10 mouse cellular contexts compared by ENCODE assay signal in genomic region chr10:22159131-22159561, GRCm38 (mm10). TPM values are rescaled to one million over a fixed set of nuclear protein-coding genes. Genes with fewer than 3 reads are reported as not detected.
DNase-seq lines count a peak whose midpoint lies in the region; ATAC-seq lines count a peak whose summit lies in the region.
"Had no signal": no experiment of that assay in that cellular context is flagged by ENCODE, and none has a peak within 500 bp of the region (broad histone marks: within the 10 kb centered on the region; RNA-seq: fewer than 3 reads in every experiment).

No protein-coding gene starts in this region.

- H3K4me3 ChIP-seq in forebrain, embryonic 10.5 days: peak overlapping the region; percentile 53
- H3K4me3 ChIP-seq in forebrain, embryonic 16.5 days (replicated peaks; ENCODE audit: low read length): no peak overlapping the region
- peak overlapping the region; percentile 41 for H3K4me3 ChIP-seq in limb, embryonic 15.5 days

- peaks cover 92% of the 10 kb centered on the region for H3K27me3 ChIP-seq in forebrain, embryonic 10.5 days (ENCODE audit: poor library complexity, severe bottlenecking)
- peaks cover 38% of the 10 kb centered on the region for H3K27me3 ChIP-seq in forebrain, embryonic 16.5 days (replicated peaks; ENCODE audit: control insufficient read depth, insufficient read depth, low read length)
- peaks cover 66% of the 10 kb centered on the region for H3K27me3 ChIP-seq in limb, embryonic 15.5 days

- no peak for ATAC-seq in forebrain, embryonic 16.5 days
- no peak for ATAC-seq in limb, embryonic 15.5 days (ENCODE audit: insufficient number of reproducible peaks, low FRiP score, low TSS enrichment, low read depth)

- H3K4me2 ChIP-seq in forebrain, embryonic 16.5 days (ENCODE audit: low read length): no peak overlapping the region
- peak overlapping the region; percentile 65 for H3K4me2 ChIP-seq in limb, embryonic 15.5 days

- DNase-seq in forebrain, embryonic 10.5 days (ENCODE audit: extremely low spot score, low spot score): no peak
- peak; percentile 9 for DNase-seq in ovary, postnatal 36 days (ENCODE audit: low spot score)
- no peak for DNase-seq in ovary, postnatal 10 days (ENCODE audit: low spot score)
- DNase-seq in right cerebral cortex, postnatal 25 days: no peak
- no peak for DNase-seq in cerebellum, adult 11 months
- DNase-seq in left cerebral cortex, adult 8-10 months (ENCODE audit: low spot score in 2 of 2): no peak
- DNase-seq: spleen, adult 18-20 months had no signal

- no peak overlapping the region for H3K27ac ChIP-seq in forebrain, embryonic 10.5 days
- no peak overlapping the region for H3K27ac ChIP-seq in forebrain, embryonic 16.5 days (ENCODE audit: low read length)
- H3K27ac ChIP-seq in limb, embryonic 15.5 days: no peak overlapping the region

- H3K9ac ChIP-seq in forebrain, embryonic 16.5 days (replicated peaks; ENCODE audit: low read depth, low read length): no peak overlapping the region
- no peak overlapping the region for H3K9ac ChIP-seq in limb, embryonic 15.5 days

- H3K4me1 ChIP-seq in forebrain, embryonic 10.5 days: peaks cover 22% of the 10 kb centered on the region
- H3K4me1 ChIP-seq in forebrain, embryonic 16.5 days (replicated peaks; ENCODE audit: control insufficient read depth, insufficient read depth, low read length): peaks cover 9% of the 10 kb centered on the region; the same call in 1 of the 2 replicates
- peaks cover 18% of the 10 kb centered on the region for H3K4me1 ChIP-seq in limb, embryonic 15.5 days

- no peaks in the 10 kb centered on the region for H3K36me3 ChIP-seq in forebrain, embryonic 10.5 days (replicated peaks)
- no peaks in the 10 kb centered on the region for H3K36me3 ChIP-seq in forebrain, embryonic 16.5 days (ENCODE audit: control insufficient read depth, insufficient read depth)
- no peaks in the 10 kb centered on the region for H3K36me3 ChIP-seq in limb, embryonic 15.5 days

- WGBS in forebrain, embryonic 10.5 days: under 1% methylated on average over 24 of the region's 24 CpGs
- under 1% methylated on average over 24 of the region's 24 CpGs for WGBS in forebrain, embryonic 16.5 days
- WGBS in limb, embryonic 15.5 days: under 1% methylated on average over 24 of the region's 24 CpGs

- no peaks in the 10 kb centered on the region for H3K9me3 ChIP-seq in forebrain, embryonic 10.5 days
- no peaks in the 10 kb centered on the region for H3K9me3 ChIP-seq in forebrain, embryonic 16.5 days (ENCODE audit: control insufficient read depth, low read length)
- H3K9me3 ChIP-seq in limb, embryonic 15.5 days: no peaks in the 10 kb centered on the region

RNA-seq across cellular contexts. Expression of gene H60b, which starts 0.8 kb away (rescaled TPM):
- 0.26 and 0.74 TPM in 2 replicates for polyA plus RNA-seq in forebrain, embryonic 10.5 days (2016; fragmentation: Nextera tagmentation; extraction: Ambion mirVana)
- 0.31 and 0.42 TPM in 2 replicates for polyA plus RNA-seq in forebrain, embryonic 16.5 days (2015; fragmentation: Nextera tagmentation; extraction: Ambion mirVana)
- 0.55 and 0.67 TPM in 2 replicates for polyA plus RNA-seq in limb, embryonic 15.5 days (2015; fragmentation: Nextera tagmentation; extraction: Ambion mirVana)
- under 1 TPM in 3 of 4 experiments, not detected in 1; 0.37 to 0.59 (median 0.55) TPM for total RNA-seq in left cerebral cortex, adult 8-10 months (2022)
- polyA plus RNA-seq: large intestine, adult 2 months had no signal

RNA-seq across cellular contexts. Expression of gene Raet1e, which starts 0.8 kb away (rescaled TPM):
- polyA plus RNA-seq in forebrain, embryonic 10.5 days (2016; fragmentation: Nextera tagmentation; extraction: Ambion mirVana): 9.4 and 9.9 TPM in 2 replicates
- polyA plus RNA-seq in forebrain, embryonic 16.5 days (2015; fragmentation: Nextera tagmentation; extraction: Ambion mirVana): 0.71 and 0.86 TPM in 2 replicates
- 6.8 and 7.1 TPM in 2 replicates for polyA plus RNA-seq in limb, embryonic 15.5 days (2015; fragmentation: Nextera tagmentation; extraction: Ambion mirVana)
- total RNA-seq in left cerebral cortex, adult 8-10 months (2022): not detected

RNA-seq across cellular contexts. Expression of gene E030030I06Rik, which starts 10.1 kb away (rescaled TPM):
- polyA plus RNA-seq in forebrain, embryonic 10.5 days (2016; fragmentation: Nextera tagmentation; extraction: Ambion mirVana): 19.7 and 21.0 TPM in 2 replicates
- 2.3 and 4.0 TPM in 2 replicates for polyA plus RNA-seq in forebrain, embryonic 16.5 days (2015; fragmentation: Nextera tagmentation; extraction: Ambion mirVana)
- 10.8 and 17.5 TPM in 2 replicates for polyA plus RNA-seq in limb, embryonic 15.5 days (2015; fragmentation: Nextera tagmentation; extraction: Ambion mirVana)
- under 1 TPM in 3 of 4 experiments, not detected in 1; 0.30 to 0.72 (median 0.50) TPM for total RNA-seq in left cerebral cortex, adult 8-10 months (2022)
